Mouse (Mus musculus) lung, postnatal 10 days (tissue): ENCODE data around the gene Samd7.

Experiments used
- DNase-seq: peaks from one replicate; pipeline ENCODE4 v3.0.0; 2021

Samd7 gene

GRCm38 (mm10) chr3:30746006-30746405, at the start of gene Samd7:
Gene Samd7 (plus strand): TSS chr3:30746293.
- DNase-seq = no peak

DNA sequence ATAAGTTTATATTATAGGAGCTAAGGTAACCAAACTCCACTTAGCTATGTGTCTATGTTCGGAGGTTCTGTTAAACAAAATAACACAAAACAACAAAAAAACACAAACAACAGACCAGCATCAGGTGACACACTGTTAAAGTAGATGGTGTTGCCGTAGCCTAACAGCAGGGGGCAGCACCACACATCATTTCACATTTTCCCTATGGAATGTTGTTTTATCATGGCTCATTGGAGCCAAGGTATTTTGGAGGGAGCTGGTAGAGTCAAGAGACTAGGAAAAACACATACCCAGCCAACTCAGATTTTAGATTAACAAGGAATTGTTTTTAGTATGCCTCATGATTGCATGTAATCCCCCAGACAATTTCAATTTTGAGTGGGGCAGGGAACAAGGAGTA, 49.7 kb upstream of the Samd7 start:
- peak; percentile 64 for DNase-seq

DNA sequence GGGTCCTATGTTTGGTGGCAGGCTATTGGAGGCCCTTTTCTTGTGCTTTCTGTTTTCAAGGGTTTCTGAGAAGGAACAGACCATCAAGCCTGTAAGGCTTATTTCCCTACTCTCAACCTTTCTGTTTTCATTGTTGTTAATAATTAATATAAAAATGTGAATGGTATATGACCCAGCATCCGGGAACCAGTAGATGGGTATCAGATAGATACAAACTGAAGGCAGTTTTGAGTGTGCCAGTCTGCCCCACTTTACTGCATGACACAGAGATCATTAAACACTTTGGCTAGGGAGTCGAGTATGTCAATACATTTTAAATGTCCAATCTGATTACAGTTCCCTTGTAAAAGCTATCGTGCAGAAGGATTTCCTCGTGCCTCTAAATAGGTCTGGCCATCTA, 48.2 kb upstream of the Samd7 start:
- DNase-seq = no peak

DNA sequence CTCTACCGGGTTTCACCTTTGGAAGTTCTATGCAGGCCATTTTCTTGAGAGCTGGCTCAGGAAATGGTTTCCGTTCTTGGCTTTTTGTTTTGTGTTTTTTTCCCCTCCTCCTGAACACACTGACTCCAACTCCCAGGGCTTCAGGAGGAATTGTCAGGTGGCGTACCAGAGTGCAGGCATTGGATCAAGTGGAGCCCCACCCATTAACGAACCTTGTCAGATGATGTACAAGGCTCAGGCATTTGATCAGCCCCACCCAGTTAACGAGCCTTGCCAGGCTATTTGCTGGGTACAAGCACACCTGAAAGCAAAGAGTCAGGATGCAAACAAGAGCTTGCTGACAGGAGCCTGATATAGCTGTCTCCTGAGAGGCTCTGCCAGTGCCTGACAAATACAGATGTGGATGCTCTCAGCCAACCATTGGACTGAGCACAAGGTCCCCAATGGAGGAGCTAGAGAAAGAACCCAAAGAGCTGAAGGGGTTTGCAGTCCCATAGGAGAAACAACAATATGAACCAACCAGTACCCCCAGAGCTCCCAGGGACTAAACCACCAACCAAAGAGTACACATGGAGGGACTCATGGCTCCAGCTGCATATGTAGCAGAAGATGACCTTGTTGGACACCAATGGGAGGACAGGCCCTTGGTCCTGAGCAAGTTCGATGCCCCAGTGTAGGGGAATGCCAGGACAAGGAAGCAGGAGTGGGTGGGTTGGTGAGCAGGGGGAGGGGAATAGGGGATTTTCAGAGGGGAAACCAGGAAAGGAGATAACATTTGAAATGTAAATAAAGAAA, 46.2 kb upstream of the Samd7 start, which contains the start of gene Lrrc31:
Gene Lrrc31 (minus strand): TSS at position 133 of the 795 bp plus-strand sequence.
- DNase-seq = peak; percentile 5

GRCm38 (mm10) chr3:30705977-30706376, 40.1 kb upstream of the Samd7 start:
- no peak for DNase-seq

- no peak for DNase-seq
These were observed 39.3 kb upstream of the Samd7 start for GRCm38 (mm10) chr3:30706614-30707276.

GRCm38 (mm10) chr3:30710191-30710590, 35.9 kb upstream of the Samd7 start:
- DNase-seq = no peak

DNA sequence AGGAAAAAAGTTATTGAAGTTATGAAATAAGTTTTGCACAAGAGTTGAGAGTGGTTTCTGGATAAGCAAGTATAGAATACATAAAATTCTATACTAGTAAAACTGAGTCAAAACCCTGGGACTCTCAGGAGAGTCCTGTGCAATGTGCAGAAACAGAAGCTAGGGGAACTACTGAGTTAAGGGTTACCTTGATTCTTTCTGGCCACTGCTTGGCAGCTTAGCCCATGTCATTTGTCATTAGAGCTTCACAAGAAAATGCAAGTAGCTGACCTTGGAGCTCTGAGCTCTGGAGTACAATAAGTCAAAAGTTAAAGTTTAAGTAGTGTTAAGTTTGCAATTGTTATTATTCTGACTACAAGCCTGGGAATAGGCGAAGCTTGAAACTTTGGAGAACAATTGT, 32.8 kb upstream of the Samd7 start:
- no peak for DNase-seq

- DNase-seq = no peak
These were observed 27.4 kb upstream of the Samd7 start for GRCm38 (mm10) chr3:30718649-30719048.

- no peak for DNase-seq
These were observed 24.1 kb upstream of the Samd7 start for GRCm38 (mm10) chr3:30722036-30722435.

DNA sequence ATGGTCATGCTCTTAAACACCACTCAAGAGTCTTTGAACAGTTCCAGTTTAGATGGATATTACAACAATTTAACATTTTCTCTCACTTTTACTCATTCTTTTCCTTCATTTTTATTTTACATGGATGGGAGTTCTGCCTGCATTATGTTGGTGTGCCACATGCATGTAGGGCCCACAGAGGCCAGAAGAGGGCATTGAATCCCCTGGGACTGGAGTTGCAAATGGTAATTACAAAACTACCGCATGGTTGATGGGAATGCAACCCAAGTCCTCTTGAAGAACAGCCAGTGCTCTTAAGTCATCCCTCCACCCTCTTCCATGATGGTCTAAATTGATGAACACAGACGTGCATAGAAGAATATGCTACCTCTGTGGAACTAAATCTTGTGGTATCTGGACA, 23.6 kb upstream of the Samd7 start:
- no peak for DNase-seq

DNA sequence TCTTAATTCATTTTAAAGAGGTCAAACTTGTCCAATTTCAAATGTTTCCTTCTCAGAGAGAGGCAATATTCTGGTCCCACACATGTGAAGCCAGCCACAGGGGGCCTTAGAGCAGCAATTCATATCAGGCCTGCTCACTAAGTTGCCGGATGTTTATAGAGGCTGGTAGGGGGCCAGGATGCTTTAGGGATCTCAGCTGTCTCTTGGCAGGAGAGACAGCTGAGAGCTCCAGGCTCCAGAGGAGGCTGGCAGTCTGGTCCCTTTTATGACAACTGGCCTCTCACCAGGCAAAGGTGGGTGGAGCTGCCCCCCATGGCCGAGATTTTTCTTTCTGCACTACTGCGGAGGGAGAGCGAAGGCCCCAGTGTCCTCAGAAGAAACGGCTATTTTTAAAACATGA, 22.9 kb upstream of the Samd7 start:
- peak; percentile 43 for DNase-seq

GRCm38 (mm10) chr3:30724105-30724824, 21.8 kb upstream of the Samd7 start:
- DNase-seq = no peak

- no peak for DNase-seq
These were observed 21.1 kb upstream of the Samd7 start for GRCm38 (mm10) chr3:30724848-30725465.

DNA sequence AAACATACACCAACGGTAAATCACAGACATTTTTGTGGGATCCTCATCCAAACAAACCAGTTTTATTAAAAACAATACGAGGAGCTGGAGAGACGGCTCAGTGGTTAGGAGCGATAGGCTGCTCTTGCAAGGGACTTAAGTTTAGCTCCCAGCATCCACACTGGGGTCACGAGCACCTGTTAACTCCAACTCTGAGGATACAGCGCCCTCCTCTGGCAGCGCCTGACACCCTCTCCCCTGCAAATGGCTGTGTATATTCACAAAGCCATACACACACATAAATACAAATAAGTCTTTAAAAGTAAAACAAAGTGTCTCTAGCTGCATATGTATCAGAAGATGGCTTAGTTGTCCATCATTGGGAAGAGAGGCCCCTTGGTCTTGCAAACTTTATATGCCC, 20.6 kb upstream of the Samd7 start:
- peak; percentile 3 for DNase-seq

GRCm38 (mm10) chr3:30727209-30727608, 18.9 kb upstream of the Samd7 start:
- no peak for DNase-seq

GRCm38 (mm10) chr3:30729046-30729445, 17.0 kb upstream of the Samd7 start:
- DNase-seq = no peak

DNA sequence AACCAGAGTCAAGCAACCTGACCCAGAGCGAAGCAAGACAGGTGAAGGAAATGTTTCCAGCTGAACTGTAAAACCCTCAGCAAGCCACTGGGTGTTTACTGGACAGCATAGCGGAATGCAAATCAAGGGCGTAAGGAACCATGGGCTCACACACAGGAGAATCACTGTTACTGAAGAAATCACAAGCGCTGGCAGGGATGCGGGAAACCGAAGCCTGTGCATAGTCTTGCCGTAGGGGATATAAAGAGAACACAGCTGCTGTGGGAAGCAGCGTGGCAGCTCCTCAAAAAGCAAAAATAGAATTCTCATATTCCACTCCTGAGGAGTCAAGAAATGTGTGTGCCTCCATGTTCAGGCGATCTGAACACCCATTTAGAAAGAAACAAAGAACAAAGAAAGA, 9.3 kb upstream of the Samd7 start:
- no peak for DNase-seq

DNA sequence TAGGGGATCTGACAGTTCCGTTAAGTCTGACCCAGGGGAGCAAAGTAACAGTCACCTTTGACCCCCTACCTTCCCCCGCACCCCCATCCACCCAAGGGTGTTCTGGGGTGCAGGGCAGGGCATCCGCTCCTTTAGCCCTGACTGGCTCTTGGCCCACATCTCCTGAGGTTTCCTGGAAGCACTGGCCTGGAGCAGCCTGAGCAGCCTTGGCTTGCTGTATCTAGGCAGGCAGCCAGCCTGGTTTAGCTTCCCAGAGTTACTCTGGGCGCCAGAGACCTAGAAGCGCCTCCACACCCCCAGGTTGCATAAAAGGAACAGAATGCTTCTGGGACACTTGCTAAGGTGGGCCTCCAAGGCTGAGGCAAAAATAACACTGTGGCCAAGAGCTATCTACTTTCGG, 4.8 kb upstream of the Samd7 start:
- no peak for DNase-seq

DNA sequence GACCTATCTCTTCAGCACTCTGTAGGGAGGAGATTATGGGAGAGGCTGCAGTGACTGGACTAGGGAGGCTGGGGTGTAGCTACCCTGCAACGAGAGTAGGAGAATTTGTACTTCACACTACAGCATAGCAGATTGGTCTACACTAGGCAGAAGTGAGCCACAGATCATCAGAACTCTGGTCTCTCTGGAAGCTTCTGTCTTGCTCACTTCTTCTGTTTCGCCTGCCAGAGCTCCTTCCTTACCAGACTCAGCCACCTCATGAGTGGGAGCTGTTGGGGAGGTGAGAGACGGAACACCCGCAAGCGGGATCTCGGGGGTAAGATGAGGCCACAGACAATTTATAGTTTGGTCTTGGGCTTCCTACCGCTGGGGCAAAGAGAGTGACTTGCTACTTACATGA, 3.2 kb upstream of the Samd7 start:
- no peak for DNase-seq

DNA sequence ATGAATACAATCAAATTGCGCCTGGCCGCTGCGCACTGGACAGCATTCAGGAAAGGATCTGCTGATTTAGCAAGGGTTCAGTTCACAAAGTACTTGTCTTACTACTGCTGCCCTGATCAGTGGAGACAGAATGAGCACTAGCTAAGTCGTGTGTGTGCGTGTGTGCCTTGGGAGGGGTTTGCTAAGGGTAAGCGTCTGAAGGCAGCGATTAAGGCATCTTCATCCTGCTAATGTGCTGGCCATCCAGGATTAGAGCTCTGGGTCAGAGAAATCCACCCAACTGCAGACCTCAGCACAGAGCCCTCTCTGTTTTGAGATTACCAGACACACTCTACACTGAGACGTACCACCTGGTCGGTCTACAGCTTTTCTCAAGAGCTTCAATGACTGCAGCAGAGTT, 2.2 kb downstream of the Samd7 start:
- no peak for DNase-seq

GRCm38 (mm10) chr3:30754696-30755095, 8.6 kb downstream of the Samd7 start:
- no peak for DNase-seq

DNA sequence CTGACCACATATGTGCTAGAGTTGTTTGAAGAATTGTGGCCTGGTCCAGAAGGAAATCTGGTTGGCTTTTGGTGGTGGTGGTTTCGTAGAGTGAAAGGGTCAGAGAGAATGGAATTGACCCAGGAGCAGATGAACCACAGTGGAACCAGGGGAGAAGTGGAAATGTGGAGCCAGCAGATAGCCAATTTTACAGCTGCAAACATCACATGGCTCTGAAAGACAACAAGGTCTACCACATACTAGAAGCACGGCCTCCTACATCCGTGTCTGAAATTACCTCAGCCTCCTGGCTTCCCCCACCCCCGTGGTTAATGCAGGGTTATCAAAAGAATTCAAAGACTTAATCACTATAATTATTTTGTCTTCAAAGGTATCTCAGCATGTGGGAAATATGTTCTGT, 18.8 kb downstream of the Samd7 start:
- no peak for DNase-seq
